Mouse (Mus musculus) adrenal gland, postnatal 14 days (tissue): ENCODE measurements at regions not wholly inside any gene's neighbourhood (a gene's known extent, or its start where the extent isn't known, plus 50 kb on each side); places are given as distances from the start of the nearest gene placed in this dataset.

Source experiments
- DNase-seq: peaks from one replicate; pipeline ENCODE4 v3.0.0; 2021; ENCODE audit warnings: mixed read lengths

DNA sequence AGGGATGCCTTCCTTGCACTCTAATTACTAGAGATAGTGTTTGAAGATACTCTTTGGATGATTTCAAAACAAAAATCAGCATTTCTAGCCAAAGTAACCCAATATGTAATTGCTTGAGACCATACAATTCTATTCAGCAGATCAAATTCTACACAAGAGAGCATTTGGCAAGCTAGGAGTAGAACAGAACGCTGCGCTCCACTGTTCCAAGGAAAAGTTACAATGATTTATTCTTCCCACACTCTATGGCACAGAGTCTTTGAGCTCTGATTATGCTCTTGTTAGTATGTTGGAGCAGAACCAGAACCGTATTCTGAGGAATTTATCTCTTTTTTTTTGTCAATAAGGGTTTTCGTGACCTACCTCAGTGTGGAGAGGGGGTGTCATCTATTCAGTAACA is 130.2 kb upstream of the Itga1 start:
- no peak for DNase-seq

DNA sequence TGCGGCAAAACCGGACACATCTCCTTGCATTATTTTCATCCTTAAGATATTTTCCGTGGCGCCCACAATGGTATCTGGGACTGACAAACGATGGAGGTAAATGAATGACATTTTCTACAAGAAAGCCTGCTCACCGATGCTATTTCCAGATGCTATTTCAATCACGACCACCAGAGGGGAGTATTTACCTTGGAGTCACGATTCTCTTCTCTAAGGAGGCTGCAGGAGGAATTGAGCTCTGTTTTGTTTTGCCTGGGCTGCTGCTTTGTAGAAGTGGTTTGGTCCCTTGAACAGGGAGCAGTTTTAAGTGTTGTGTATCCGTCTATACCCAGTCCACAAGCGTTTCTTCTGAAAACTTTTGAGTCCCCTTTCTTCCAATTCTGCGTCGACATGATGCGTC is 128.7 kb upstream of the Itga1 start:
- peak; percentile 64 for DNase-seq

DNA sequence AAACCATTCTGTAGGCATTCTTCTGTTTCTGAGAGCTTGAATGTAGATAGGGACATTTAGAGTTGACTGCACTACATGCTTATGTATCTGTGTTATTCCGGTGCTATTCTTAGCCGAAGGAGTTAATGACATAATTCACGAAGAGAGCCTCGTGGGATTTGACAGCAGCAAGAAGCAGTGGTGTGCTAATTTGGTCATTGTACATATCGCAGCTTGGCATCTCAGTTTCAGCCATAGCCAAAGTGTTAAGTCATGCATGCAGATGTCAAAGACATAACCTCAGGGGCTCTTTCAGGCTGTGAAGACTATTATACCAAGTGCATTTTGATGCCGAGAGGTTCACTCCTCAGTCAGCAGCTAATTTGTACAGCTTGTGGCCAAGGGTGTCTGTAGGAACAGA is 125.1 kb upstream of the Itga1 start:
- DNase-seq: no peak

DNA sequence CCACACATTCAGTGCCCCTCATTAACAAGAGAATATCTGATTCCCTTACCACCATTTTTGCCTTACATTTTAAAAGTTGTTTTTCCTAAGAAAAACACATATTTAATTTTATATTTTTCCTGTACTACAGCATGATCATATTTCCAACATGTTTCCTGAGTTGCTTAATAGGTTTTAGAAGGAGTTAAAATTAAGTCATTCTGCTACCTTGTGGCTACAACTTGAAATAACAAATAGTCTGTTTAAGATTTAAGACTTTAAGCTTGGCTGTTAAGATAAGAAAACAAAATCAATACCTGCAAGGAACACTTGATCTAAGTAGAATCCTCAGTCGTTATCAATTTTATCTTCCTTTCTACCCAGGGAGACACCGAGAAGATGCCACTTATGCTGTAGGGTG is 117.9 kb upstream of the Itga1 start:
- no peak for DNase-seq

DNA sequence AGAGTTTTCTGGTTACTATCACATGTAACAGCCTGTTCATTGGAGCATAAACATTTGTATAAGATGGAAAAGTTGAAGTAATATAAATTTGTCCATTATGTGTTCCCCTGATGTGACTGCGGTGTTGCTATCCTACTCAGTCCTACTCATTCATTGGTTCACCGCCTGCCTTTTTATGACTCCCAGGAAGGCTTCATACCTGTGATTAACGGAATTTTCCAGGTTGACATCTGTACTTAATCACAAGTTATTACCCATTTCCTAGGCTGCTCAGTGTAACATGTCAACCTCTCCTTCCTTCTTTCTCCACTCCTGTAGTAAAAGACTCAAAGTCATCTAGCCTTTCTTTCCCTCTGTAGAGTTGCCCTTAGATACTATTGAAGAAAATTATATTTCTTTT is 109.5 kb upstream of the Itga1 start:
- no peak for DNase-seq

DNA sequence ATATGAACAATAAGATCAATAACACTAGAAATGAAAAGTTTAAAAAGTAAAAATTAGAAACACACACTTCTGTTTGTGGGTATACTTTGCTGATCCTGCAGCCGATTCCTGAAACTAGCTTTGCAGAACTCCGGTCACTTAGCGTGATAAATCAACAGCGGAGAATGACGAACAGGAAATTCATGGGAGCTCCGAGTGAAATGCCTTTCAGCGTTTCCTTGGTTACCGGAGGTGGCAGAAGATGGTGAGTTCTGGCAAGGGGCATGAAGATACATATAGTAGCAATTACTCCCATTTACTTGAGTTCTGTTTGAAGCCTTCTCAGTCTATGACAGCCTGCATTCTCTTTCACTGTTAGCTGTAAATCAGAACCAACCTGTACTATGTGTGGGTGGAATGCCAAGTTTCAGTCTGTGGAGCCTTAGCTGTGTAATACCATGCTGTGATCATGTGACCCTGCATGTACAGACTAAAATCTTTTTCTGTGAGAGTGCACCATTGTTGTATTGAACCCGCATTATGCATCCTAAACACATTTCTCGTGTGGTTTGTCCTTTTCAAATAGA is 109.0 kb upstream of the Itga1 start:
- no peak for DNase-seq

DNA sequence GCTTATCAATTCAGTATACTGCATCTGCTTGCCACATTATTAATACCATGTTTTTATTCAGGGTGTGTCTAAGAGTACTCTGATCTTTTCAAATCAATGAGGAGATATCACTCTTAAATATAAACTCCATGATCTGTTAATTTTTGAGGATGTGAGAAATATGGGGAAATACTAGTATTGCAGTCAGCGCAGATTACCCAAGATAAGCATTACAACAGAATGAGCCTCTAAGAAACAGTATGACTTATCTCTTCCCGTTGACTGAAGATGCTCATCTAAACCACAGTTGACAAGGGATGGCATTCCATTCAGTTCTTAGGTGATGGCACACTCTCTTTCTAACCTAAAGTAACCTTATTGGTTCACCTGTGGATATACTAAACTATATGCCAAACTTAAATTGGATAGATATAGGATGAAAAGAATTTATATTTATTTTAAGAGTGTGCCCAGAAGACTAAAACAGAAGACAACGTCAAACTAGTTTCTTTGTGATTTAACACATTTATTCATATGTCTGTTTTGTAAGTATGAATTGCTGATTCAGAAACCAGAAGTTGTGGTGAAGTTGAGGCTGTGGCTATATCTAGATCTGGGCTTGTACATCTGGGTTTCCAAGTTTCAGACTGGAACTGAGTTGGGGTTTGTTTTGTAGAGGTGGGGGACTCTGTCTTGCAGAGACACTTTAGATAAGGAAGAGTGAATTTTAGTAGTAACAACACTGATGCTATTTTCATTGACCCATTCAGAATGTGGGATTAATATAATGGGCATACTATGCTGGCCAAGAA is 107.8 kb upstream of the Itga1 start:
- DNase-seq: no peak

DNA sequence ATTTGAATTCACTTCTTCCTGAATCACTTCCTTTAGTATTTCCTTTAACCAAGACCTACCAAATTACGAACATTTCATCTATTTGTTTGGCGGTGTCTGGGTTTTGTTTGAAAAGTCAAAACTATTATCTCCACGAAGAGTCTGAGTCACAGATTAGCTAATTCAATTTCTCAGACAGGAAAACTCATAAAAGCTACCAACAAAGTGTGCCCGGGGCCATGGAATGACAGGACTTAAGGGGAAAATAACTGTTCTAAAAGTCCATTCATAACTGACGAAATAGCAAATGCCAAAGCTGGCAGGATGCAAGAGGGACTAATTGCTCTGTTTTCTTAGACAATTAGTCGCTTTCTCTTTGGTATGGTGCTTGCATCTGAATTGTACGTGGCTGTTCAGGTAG is 105.0 kb upstream of the Itga1 start:
- DNase-seq: no peak

DNA sequence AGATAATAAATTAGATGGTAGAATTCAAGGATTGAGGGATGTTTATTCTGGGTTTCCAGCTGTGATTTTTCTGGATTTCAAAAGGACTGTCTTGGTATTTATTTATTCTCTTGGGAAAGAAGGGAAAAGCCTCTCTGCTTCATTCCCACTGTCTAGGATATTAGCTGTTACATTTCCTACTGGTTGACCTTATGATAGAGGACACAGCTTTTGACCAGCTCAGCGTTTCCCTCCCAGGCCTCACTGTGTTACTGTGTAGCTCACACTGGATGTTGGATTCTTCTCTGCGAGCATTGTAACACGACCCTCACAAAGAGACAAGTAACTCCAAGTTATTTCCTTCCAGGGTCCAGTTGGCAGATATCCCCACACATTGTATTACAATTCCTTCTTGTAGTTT is 97.4 kb upstream of the Itga1 start:
- DNase-seq: no peak

DNA sequence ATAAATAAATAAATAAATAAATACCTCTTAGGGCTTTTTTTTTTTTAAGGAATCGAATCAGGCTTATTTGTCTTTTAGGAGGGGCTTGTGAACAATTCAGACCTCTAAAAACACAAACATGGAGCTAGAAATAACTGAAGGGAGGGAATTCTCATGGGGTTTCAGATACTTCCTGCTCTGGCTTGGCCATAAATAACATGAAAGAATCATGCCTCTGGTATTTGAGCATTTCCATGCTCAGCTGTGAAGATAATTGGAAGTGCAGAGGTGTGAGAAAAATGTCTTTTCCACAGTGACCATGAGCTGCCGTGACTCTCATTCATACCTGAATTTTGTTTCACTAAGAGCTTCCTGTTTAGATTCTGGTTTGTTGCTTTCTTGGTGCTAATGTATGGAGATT is 86.3 kb upstream of the Itga1 start:
- no peak for DNase-seq

DNA sequence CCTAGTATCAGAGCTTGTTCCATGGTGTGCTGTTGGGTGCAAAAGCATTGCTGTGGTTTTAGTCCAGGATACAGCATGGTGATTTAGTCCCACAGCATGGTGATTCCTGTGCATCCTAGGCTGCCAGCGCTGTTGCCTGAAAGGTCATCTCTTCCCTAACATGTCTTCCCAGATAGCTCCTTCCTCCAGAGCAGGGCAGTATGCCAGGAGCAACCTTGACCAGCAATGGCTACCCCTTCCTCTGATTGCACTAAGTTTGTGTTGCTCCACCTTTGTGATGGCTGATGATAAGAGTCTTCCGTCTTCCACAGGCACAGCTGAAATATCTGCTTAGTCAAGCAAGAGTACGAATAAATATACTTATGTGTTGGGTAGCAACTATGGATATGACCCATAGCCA is 85.6 kb upstream of the Itga1 start:
- DNase-seq: peak; percentile 16

DNA sequence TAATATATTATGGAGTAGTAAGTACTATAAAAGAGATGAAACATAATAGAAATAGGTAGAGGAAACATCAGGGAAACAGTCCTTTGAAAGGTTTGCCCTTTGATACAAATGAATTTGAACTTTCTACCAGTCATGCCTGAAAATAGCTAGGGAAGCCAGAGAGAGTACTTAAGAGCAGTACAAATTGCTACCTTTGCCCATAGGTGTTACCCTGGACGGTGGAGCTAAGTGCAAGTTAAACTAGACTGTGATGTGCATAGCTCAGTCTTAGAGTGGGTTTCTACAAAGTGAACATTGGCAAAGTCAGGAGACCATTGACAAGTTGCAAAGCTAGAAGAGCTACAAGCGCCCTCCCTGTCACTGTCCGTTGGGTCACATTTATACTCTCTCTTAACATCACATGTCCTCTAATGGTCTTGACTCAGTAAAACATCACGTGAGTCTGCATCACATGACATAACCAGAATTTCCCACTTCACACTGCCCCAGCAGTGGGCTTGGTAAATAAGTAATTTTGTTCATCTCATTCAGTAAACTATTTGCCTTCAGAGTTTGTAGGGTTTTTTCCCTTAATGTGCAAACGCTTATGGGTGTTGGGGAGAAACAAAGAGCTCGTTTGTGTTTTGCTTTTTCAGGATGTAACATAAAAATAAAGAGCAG is 80.6 kb upstream of the Itga1 start:
- DNase-seq: no peak

DNA sequence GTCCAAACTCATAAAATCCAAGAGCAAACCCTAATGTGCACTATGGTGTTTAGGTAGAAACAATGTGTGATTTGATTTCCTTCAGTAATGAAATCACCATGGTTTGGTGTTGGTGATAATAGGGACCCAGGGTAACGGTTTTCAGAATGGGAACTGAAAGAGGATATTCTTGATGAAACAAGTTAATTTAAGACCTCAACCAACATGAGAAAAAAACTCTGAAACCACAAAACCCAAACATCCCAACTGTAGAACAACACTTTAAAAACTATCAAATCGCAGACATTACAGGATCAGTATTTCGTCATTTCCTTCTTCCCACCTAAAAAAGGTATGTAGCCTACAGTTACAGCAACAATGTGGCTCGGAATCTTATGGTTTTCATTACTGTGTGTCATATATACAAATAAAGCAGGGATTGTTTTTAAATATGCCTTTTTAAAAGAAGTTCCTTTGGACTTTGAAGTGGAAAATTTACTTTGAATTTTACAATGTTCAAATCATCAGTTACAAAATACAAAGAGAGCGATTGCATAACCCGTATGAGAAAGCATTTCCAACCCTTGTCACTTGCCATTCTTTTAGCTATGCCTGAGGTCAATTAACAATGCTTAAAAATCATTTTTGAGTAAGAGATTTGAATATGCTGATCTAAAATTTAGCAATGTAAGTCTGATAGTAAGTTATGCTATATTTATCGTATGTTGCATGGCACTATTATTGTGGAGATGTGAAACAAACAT is 76.6 kb upstream of the Itga1 start:
- DNase-seq: no peak

DNA sequence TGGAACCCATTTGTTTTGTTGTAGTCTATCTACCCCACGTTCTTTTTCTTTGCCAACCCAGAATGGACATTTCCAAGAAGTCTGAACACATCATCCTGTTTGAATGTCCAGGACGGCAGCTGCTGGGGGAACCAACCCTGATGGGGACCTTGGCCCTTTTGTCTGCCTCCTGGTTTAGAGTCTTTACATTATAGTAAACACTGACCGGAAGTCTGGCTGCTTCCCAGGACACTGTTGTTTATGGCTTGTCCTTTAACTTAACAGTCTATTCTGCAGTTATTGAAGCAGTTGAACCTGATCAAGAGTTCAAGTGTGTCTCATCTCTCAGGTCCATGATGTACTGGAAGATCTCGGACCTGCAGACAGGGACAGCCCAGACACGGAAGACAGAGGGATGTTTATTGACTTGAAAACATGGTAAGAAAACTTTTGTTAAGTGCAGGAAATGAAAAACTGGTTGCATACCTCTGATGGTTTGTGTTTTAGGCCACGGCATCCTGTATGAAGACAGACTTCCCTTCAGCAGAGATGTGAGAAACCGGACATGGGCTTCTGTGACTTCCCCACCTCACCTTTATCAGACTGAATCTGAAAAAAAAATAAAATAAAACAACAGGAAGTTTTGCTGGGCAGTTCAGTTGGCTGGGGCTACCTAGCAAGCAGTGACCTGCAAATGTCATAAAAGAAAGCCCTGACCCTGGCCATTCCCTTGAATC is 69.7 kb upstream of the Itga1 start:
- no peak for DNase-seq

DNA sequence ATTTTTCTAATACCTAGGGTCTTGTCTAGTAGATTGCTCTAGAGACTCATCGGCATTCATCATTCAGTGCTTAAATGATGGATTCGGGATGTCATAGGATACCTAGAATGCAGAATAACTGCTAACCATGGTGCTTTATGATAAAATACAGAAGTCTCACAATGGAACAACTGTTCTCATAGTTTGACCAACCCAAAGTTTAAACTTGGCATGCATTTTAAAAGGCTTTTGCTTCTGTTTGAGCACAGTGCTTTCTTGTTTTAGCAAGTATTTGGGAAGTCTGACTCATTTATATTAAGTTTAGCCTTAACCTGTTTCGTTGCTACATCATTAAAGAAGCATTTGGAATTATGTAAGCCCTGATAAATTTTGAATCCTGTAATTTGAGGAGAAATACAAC is 64.2 kb upstream of the Itga1 start:
- no peak for DNase-seq

DNA sequence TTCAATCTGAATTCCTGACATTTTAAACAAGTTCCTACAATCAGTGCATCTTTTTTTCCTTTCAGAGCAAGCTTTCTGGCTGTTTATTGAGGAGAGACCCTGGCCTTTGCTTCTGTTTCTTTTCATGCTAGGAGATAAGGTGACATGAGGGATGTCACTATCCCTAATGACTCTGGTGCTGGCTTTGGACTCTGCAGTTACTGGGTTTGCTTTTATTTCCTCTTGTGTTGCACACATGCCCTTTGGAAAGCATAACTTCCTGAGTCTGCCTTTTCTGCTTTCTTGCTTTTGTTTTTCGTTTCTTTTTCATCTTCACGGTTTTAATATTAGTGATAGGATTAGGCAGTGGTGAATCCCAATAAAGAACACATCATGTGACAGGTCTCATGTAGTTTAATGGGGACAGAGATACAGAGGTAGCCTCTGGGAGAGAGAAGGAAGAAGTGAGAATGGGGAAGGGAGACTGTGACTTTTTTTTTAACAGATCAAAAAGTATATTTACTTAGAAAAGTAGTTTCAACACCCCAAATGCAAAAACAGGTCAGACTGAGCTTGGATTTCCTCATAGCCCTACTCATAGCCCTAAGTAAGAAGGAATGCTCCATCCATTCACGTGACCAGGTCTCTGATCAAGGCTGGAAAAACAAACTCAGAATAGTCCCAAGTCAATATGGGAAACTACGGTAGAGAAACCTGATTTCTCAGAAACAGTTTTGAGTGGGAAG is 61.1 kb upstream of the Itga1 start:
- DNase-seq: peak; percentile 18

DNA sequence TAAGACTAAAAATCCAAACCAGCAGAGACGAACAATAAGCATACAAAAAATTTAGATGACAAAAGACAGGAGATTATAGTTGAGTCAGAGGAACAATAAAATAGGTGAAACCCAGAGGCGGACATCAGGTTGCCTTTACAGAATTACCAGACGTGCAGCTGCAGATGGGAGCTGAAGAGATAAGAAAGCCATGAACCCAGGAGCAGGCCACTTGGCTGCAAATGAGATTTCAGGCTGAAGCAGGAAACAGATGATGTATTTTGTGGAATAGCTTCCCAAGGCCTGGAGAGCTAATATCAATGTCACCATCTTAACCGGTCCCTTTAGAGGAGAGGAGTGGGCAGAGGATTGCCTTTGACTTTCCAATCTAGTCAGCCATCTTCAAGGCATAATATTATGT is 57.6 kb upstream of the Itga1 start:
- no peak for DNase-seq
